Mouse (Mus musculus) megakaryocyte, embryonic 14.5 days (primary cell): ENCODE data around the gene Psmb10.

ENCODE experiments used
- FLI1 ChIP-seq: IDR thresholded peaks from 2 replicates; pipeline ENCODE4 v1.6.1; 2012; ENCODE audit warnings: low read length, inconsistent platforms, mixed read lengths
- GATA1 ChIP-seq: IDR thresholded peaks from 3 replicates; pipeline ENCODE4 v1.6.1; 2012; ENCODE audit warnings: mixed read lengths, low read length, inconsistent platforms, borderline replicate concordance

DNA sequence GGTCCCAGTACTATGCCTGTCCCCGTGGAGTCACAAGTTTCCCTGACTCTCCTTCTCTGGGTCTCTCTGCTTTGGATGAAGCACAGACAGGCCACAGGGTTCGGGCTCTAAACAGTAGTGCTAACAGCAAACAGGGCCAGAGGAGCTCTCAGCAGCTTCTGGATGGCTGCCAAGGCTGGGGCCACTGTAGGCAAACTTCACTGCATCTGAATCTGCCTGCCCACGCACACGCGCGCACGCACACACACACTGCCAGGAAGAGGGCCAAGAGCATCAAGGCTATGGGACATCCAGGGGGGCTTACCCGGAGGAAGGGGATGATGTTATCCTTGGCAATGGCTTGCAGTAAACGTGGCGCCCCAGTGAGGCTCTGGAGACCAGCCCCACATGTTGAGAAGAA is 11.1 kb upstream of the Psmb10 start:
- TF ChIP-seq FLI1, result no peak
- no peak for TF ChIP-seq GATA1
